Mouse (Mus musculus) right cerebral cortex, postnatal 4 days (tissue): ENCODE data around the gene Olfr1221.
"Not testable (repeated sequence)": the region's sequence is repeated elsewhere in the genome, so short reads cannot be mapped to it uniquely, and the experiment has no call there.

Source experiments
- DNase-seq: peaks from one replicate; pipeline ENCODE4 v3.0.0-alpha.2; 2022

Olfr1221 gene

DNA sequence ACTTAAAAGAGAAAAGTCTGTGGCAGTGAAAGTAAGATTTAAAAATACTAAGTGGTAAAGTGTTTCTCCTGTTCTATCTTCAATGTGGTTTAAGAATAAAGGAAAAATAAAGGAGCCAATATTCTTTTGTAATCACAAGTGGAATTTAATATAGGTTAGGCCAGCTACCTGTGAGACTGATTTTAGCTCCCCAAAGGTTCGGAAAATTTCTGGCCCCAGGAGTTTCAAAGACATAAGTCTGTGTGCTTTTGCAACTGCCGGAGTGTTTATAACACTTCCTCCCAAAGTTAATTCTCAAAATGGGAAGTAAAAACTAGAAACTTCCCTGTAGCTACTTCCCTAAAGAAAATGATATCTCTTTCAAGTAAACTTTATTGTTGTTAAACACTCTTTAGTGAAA lies at the start of gene Olfr1221:
TSS of gene Olfr1221 (minus strand) at position 101 of the 400 bp plus-strand sequence.
- no peak for DNase-seq

DNA sequence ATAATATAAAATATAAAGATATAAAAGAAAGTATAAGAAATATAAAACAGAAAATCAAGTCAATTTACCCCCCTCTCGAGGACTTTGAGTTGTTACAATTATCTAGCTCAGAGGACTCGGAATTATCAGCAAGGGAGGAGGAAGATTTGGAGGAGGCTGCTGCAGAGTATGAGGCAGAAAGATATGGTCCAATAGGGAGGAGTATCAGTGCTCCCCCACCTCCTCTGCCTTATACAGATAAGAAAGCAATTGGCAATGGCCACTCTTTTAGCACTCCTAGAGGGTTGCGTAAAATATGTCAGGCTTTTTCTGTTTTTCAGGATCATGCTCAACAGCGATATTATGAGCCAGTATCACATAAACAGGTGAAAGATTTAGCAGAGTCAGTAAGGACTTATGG lies 47.6 kb upstream of the Olfr1221 start:
- DNase-seq = not testable (repeated sequence)

DNA sequence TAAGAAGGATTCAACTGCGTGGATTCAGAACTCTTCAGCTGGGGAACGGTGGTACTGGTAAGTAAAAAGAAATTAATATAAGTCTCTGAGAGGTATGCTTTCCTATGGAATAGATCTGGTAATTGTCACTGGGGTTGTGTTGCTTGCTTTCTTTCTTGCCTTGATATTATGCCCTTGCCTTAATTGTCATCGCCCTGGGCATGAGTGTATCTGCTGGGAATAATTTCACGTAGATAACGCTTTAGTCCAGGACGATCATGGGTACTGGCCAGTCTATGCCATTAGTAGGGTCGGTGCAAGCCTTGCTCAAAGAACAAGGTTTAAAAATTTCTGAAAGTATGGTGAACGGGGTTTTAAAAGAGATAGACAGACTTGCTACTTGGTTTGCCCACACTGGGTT lies 46.9 kb upstream of the Olfr1221 start, which contains the start of gene Olfr1224-ps1:
TSS of gene Olfr1224-ps1 (minus strand) at position 101 of the 400 bp plus-strand sequence.
- not testable (repeated sequence) for DNase-seq

DNA sequence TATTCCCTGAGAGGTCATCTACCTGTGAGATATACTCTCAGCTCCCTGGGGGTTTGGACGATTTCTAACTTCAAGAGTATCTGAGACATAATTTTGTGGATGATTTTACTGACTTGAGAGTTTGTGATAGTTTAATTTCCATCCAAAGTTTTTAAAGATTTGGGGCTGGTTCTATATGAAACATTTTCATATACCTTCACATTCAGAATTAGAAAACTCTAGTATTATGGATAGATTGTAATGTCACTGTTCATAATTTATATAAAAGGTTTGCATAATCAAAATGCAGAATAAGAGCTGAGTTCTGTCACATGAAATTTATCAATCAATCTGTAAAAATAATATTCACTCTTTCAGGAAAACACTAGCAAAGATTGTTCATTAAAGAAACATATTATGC lies 34.4 kb upstream of the Olfr1221 start, which contains the start of gene Olfr1223:
TSS of gene Olfr1223 (minus strand) at position 101 of the 400 bp plus-strand sequence.
- DNase-seq = no peak

DNA sequence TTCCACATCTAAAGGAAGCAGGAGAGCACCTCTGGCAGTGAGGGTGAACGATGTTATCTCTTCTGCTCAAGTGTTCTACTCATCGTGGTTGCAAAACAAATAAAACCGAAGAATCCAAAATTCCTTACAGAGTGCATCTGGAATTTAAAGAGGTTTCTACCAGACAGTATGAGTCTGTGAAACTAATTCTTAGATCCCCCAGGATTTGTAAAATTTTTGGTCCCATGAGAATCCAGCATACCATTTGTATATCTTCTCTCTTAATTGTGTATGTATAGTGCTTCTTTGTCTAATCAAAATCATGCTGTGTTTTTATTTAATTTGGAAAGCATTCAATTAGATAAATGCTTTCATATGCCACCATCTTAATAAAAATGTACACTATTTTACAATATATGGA lies 15.9 kb upstream of the Olfr1221 start, which contains the start of gene Olfr1222:
TSS of gene Olfr1222 (minus strand) at position 101 of the 400 bp plus-strand sequence.
- DNase-seq = no peak

DNA sequence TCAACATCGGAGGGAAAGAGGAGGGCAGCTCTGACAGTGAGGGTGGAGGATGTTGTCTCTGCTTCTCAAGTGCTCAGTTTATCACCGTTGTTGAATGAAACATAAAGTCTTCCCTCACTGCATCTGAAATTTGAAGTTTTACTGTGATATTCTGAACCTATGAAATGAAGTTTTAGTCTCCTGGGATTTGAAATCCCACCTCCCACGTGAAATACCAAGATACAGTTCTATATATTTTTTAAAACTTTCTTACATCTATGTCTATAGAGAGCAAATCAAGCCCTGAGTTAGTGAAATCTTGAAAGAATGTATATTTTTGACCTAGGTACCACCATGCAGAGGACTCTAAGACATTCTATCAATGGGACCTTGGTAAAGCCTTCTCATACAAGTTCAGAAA lies 10.3 kb downstream of the Olfr1221 start, which contains the start of gene Olfr1220:
TSS of gene Olfr1220 (minus strand) at position 101 of the 400 bp plus-strand sequence.
- no peak for DNase-seq

DNA sequence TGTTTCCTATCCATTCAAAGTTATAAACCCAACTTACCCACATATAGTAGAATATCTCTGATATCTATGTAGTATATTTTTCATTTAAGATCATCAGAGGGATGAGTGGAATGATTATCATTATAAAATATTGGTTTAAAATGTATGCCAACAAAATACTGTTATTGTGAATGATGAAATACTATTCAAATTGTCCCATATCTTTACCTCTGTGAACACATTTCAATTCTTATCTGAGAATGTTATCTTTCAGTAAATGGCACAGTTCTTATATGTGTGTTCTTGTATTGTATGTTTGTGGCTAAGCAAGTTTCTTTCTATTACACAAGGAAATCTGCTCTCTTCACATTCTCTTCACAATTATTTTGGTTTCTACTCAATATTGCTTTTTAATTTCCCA lies 11.4 kb downstream of the Olfr1221 start:
- DNase-seq = no peak

DNA sequence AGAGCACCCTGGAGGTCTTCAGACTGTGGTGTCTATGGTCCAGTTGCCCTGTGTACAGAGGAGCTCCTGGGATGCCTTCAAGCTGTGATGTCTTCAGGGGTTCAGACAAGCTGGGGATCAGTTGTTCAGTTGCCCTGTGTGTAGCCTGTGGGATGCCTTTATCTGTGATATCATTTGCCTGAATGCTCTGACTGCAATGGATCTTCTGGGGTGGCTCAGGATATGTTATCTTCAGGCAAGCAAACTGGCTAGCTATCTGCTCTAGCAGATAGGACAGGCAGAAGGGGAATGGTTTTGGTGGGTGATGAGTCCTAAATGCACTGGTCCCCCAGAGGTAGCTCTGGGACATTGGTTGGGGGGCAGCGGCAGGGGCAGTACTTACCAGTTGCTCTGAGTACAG lies 23.2 kb downstream of the Olfr1221 start:
- DNase-seq = no peak

DNA sequence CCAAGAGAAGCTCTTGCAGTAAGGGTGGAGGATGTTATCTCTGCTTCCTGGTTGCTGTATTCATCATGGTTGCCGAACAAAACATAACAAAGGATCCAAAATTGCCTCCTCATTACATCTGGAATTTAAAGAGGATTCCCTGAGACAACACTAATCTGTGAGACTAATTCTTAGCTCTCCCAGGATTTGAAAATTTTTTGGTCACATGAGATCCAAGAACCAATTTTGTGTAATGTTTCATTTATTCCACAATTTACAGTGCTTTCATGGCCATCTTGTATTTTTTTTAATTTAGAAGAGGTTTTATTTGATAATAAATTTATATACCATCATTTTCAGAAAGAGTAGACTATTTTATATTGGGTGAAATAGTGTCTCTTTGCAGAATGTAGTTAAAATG lies 33.7 kb downstream of the Olfr1221 start, which contains the start of gene Olfr1219:
TSS of gene Olfr1219 (minus strand) at position 101 of the 400 bp plus-strand sequence.
- no peak for DNase-seq

DNA sequence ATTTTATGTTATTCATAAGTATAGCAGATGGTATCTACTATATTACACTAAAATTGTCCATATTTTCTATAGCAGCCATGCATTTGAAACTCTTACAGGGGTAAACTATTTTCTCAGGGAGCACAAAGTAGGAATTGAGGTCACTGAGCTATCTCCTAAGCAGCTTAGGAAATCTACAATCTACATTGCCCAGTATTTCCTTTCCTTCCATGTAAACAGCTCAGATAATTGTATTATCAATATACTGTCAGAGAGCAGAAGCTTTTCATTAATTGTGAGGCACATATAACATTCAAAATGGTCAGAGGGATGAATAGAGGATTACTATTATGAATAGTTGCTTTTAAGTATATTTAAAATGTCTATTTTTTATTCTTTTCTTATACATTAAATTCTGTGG lies 35.6 kb downstream of the Olfr1221 start:
- no peak for DNase-seq

DNA sequence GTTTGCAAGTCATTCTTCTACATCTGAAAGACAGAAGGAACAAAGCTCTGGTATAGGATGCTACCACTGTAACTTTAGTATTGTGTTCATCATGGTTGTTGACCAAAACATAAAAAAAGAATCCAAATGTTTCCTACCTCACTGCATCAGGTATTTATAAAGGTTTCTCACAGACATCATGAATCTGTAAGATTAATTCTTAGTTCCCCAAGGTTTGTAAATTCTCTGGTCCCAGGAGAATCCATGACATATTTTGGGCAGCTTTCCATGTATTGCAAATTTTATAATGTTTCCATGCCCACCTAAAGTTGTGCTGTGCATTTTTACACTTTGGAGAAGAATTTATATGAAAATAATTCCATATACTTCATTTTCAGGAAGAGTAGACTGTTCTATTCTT lies 56.0 kb downstream of the Olfr1221 start, which contains the start of gene Olfr1218:
TSS of gene Olfr1218 (minus strand) at position 101 of the 400 bp plus-strand sequence.
- no peak for DNase-seq
